Mouse (Mus musculus) heart, adult 11 months (tissue): ENCODE results near the gene Sgcg.

ENCODE experiments used
- DNase-seq: peaks from one replicate; pipeline ENCODE4 v3.0.0; 2022

The Sgcg gene

DNA sequence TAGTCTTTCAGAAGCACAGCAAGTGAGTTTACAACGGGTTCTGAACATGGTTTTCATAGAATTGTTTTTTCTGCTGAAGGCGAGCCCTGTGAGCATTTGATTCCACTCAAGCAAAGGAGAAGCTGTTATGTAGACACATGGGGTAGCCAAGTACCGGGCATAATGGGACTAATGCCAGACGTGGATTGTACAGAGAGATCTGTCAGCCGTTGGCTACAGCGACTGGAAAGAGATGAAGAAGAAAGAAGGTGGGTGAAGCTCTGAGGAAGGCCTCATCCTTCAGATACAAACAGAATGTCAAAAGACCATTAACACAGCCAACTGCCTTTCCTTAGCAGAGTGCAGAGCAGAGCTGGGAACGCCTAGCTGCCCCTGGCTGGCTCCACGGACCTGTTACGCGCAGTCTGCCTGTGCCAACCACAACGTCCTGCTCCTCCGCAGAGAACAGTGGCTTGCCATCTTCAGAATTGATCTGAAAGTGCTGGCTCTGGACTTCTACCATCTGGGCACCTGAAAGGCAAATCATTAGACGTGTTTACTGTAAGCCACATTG, 26.2 kb downstream of the Sgcg start:
- DNase-seq, result peak; percentile 67

- no peak for DNase-seq
These were observed 28.1 kb downstream of the Sgcg start for GRCm38 (mm10) chr14:61230179-61230578.

GRCm38 (mm10) chr14:61229763-61230162, 28.5 kb downstream of the Sgcg start:
- DNase-seq, result peak; percentile 74

- DNase-seq, result peak; percentile 61
These were observed 32.1 kb downstream of the Sgcg start for GRCm38 (mm10) chr14:61226151-61226550.

GRCm38 (mm10) chr14:61224387-61225077, 33.8 kb downstream of the Sgcg start:
- peak; percentile 70 for DNase-seq

GRCm38 (mm10) chr14:61223740-61224139, 34.5 kb downstream of the Sgcg start:
- no peak for DNase-seq

DNA sequence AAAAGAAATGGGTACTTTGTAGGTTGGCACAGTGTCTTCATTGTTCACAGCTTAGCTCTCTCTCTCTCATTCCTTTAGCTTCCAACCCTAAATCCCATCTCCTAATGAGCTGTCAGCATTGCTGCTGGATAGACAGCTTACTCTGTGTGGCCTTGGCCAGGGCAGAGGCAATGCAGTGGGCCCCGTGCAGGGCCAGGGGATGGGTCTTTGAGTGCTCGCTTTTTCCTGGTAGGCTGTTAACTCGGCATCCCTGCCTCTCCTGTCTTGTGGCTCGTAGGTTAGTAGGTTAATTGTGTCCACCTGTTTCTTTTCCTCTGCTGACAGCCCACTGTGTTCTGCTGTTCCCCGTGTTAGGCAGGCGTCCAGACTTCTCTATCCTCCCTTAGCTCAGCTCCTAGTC, 35.8 kb downstream of the Sgcg start:
- peak; percentile 61 for DNase-seq

DNA sequence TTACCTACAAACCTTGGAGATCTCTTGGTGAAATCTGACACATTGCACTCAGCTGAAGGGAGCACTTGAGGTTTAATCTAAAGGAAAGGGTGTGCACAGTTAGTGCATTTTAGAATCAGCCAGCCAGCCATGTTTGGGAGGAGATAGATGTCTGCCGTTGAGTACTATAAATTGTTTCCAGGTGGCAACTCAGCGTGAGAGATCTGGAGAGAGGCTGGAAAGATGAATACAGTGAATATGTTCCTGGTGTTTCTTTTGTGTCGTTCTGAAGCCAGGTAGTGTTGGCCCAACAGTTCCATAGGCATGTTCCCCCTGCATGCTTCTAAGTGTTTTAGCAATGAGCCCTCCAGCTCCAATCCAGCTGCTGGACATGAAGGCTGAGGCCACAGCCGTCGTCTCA, 37.1 kb downstream of the Sgcg start:
- peak; percentile 79 for DNase-seq

GRCm38 (mm10) chr14:61211754-61212153, 46.5 kb downstream of the Sgcg start:
- no peak for DNase-seq

DNA sequence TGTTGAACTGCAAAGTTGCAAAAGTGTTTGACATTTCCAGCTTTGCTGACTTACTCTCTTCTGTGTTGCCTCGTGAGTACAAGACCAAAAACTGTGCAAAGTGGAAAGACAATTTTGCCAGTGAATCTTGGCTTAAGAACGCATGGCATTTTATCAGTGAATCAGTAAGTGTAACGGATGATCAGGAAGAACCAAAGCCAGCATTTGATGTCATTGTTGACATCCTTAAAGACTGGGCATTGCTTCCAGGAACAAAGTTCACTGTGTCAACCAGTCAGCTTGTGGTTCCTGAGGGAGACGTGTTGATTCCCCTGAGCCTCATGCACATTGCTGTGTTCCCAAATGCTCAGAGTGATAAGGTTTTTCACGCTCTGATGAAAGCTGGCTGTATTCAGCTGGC, 48.2 kb downstream of the Sgcg start:
- DNase-seq, result peak; percentile 48

- no peak for DNase-seq
These were observed 63.9 kb downstream of the Sgcg start for GRCm38 (mm10) chr14:61194416-61194815.

- peak; percentile 61 for DNase-seq
These were observed 66.0 kb downstream of the Sgcg start for GRCm38 (mm10) chr14:61192326-61192725.

DNA sequence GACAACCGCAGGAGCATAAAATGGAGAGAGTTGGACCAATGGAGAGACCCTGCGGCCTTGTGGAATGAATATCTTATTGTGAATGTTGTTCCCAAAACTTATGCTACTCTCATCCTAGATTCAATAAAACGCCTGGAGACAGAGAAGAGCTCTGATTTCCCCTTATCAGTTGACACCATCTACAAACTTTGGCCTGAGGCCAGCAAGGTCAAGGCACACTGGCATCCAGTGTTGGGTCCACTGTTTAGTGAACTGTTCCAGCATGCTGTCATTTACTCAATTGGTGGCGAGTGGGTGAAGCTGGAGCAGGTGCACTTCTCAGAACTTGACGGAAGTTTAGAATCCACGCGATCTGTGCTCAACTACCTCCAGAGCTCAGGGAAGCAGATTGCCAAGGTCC, 66.4 kb downstream of the Sgcg start:
- DNase-seq, result peak; percentile 82

DNA sequence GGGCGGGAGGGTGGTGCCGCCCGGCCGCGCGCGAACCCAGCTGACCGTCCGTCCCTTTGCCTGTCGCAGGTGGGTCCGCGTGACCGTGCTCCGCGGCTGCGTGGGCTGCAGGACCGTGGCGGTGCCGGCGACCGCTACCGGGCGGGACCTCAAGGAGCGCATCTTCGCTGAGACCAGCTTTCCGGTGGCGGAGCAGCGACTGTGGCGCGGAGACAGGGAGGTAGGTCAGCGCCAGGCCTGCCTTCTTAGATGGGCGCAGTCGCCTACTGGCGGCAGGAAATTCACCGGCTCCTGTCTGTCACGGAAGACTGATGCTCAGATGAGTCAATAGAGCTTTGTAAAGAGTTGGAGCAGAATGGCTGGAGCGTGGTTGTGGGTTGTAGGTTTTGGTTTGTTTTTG, 85.1 kb downstream of the Sgcg start:
- no peak for DNase-seq

- peak; percentile 100 for DNase-seq
These were observed 85.6 kb downstream of the Sgcg start for GRCm38 (mm10) chr14:61172548-61173158.

DNA sequence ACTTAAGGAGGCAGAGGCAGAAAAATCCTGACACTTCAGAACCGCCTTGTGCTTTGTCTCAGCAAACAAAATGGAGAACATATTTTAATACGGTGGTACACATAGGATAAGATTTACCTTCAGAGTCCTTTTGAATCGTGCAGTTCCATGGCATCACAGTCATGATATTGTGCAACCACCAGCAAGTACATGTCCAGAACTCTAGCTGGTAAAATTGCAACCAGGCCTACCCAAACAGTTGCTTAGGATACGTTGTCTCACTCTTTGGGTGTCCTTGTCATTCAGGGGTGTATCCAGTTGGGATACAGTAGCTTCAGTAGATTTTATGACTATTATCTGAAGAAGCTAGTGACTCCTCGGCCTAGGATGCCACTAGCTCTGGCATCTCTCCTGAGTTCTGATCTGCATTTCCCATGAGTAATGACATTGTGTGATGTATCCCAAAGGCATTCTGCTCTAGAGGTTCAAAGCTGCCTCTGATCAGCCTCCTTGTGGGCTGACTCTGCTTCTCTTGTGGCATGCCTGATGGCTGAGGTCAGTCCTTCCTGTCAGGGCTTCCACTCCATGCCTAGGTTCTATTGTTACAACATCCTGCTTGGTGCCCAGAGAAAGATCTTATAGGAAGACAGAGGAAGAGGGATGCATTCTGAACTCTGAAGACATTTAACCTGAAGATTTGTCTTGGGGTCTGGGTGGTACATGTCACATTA, 86.9 kb downstream of the Sgcg start:
- DNase-seq, result peak; percentile 91
